Mouse (Mus musculus): Measurements from ENCODE around the gene Gimap8.

DNA sequence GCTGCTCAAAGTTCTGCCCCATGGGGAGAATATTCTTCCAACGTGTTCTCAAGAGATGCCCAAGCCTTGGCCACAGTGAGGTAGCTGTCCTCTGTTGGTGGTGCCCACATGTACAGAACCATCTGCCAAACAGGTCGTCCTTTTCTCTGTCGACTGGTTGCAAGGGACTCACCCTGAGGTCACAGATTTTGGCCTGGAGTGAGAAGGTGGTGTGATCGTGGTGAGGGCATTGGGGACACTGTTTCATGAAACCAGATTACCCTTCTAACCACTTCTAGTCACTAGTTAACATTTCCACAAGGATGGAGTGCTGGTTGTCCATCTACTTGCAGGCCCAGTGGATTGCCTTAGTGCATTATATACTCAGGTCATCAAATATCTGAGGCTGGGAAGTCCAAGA is 1.7 kb downstream of the Gimap8 start:
- TF ChIP-seq CTCF (conservative IDR thresholded peaks at IDR 0.05 in 1 of 2, IDR thresholded peaks at IDR 0.05 in 1 of 2; ENCODE audit: low read depth in 2 of 2, low read length in 2 of 2) (no peak), ZNF384 (IDR thresholded peaks at IDR 0.05; ENCODE audit: low read depth, low read length) (no peak), BHLHE40 (IDR thresholded peaks at IDR 0.05; ENCODE audit: low read depth, low read length) (no peak), EP300 (IDR thresholded peaks at IDR 0.05; ENCODE audit: low read length) (no peak), USF1 (IDR thresholded peaks at IDR 0.05; ENCODE audit: low read depth, low read length) (no peak), POLR2A (IDR thresholded peaks at IDR 0.05; ENCODE audit: low read depth, low read length) (no peak)
